Mouse (Mus musculus): ENCODE results near the gene Acod1.

- TF ChIP-seq POLR2A (IDR thresholded peaks at IDR 0.05; ENCODE audit: borderline replicate concordance, low read depth, low read length) (no peak), CTCF (IDR thresholded peaks at IDR 0.05; ENCODE audit: low read depth, low read length) (no peak)
Observed at GRCm38 (mm10) chr14:103098213-103098586, 51.4 kb downstream of the Acod1 start.

All from bone marrow macrophage, adult 2 months (primary cell).